Mouse (Mus musculus): ENCODE results near the gene Csrnp1. TPM values are rescaled to one million over a fixed set of nuclear protein-coding genes. Genes with fewer than 3 reads are reported as not detected.

Csrnp1 gene
- total and polyA plus RNA-seq, 3 experiments: 21.1 to 28.7 (median 21.6) TPM

DNA sequence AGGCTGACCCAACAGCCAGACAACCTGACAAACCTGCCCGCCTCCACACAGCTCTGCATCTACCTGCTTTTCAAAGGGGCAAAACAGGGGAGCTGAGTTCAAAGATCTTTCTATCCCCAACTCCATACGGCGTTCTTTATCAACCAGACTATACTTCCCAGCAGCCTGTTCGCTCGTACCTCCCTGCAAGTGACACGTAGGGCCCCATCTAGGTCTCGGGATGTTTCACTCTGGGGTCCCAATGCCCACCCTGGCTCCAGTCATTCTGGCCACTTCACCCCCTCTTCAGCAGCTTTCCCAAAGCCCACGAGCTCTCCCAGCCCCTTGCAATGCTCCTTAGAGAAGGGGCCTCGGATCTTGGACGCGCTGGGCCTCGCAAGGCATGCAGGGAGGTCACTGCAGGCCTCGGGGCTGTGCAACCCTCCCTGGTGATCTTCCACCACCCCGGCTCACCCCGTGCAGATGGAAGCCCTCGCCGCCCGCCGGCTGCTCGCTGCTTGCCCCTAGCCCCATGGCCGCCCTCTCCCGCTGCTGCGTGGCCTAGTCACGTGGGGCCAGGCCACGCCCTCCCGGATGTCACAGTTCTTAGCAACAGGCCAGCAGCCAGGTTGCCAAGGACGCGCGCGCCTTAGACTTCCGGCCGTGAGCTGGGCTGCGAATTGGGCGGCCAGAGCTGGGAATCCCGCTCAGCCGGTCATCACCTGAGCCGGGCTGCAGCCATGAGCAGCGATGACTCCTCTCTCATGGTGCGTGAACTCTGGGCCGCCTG is 47.3 kb downstream of the Csrnp1 start, which contains the start of the genes Gorasp1 and Ttc21a:
TSS of gene Gorasp1 (minus strand) at position 561 of the 769 bp plus-strand sequence.
TSS of gene Ttc21a (plus strand) at position 602 of the 769 bp plus-strand sequence.
- 2% methylated on average over 40 of the region's 40 CpGs for WGBS
- no peaks in the 10 kb centered on the region for H3K27me3 ChIP-seq (ENCODE audit: control insufficient read depth, insufficient read depth, low read length)
- H3K4me3 ChIP-seq: peak within 1 kb of the TSS; percentile 99
- no peaks in the 10 kb centered on the region for H3K36me3 ChIP-seq (ENCODE audit: control insufficient read depth, insufficient read depth, low read length)
- peak; percentile 94 to 98 for DNase-seq
- TF ChIP-seq POLR2A (IDR thresholded peaks at IDR 0.05; ENCODE audit: insufficient read depth, low read depth, low read length): peak; percentile 73
- TF ChIP-seq CTCF (IDR thresholded peaks at IDR 0.05): no peak
- TF ChIP-seq EP300 (IDR thresholded peaks at IDR 0.05; ENCODE audit: insufficient read depth, low read depth, low read length): no peak
- intact Hi-C loops (cut with DNase I): loop anchor here (1.0 kb wide), 1 partner anchor 43 kb away; the partner anchor contains the start of gene Wdr48
- H3K79me2 ChIP-seq (replicated peaks; ENCODE audit: control insufficient read depth, insufficient read depth, low read length): no peaks in the 10 kb centered on the region
- peaks cover 2% of the 10 kb centered on the region; the same call in 1 of the 2 replicates for H3K4me1 ChIP-seq (ENCODE audit: control insufficient read depth, insufficient read depth, low read length)
- peak within 1 kb of the TSS; percentile 70 for H3K9ac ChIP-seq (ENCODE audit: low read depth, low read length)
- peak within 1 kb of the TSS; percentile 84 for H3K27ac ChIP-seq

DNA sequence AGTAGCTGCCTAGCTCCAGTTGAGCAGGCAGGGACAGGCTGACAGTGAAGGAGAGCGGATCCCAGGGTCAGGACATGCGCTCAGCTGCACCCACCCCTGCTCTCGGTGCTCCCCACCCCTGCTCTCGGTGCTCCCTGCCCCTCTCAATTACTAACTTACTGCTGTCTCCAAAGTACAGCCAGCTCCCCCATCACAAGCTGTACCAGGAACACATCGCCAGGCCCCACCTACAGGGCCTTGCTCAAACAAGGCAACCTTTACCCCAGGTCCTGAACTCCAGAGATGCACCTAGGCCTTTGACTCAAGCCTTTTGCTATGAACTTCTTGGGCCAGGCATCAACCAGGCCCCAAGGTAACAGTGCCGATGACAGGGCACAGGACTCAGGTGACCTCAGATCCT is 50.8 kb downstream of the Csrnp1 start:
- 94% methylated on average over 6 of the region's 6 CpGs for WGBS
- TF ChIP-seq CTCF (IDR thresholded peaks at IDR 0.05) (no peak), POLR2A (IDR thresholded peaks at IDR 0.05; ENCODE audit: insufficient read depth, low read depth, low read length) (no peak), EP300 (IDR thresholded peaks at IDR 0.05; ENCODE audit: insufficient read depth, low read depth, low read length) (no peak)
- Histone ChIP-seq H3K27me3 (ENCODE audit: control insufficient read depth, insufficient read depth, low read length) (no peaks in the 10 kb centered on the region), H3K9ac (ENCODE audit: low read depth, low read length) (no peak overlapping the region), H3K4me3 (no peak overlapping the region), H3K27ac (no peak overlapping the region), H3K36me3 (ENCODE audit: control insufficient read depth, insufficient read depth, low read length) (no peaks in the 10 kb centered on the region), H3K79me2 (replicated peaks; ENCODE audit: control insufficient read depth, insufficient read depth, low read length) (no peaks in the 10 kb centered on the region), H3K4me1 (ENCODE audit: control insufficient read depth, insufficient read depth, low read length) (peaks cover 2% of the 10 kb centered on the region; the same call in 1 of the 2 replicates)
- intact Hi-C loops (cut with DNase I): no loop called here
- DNase-seq: no peak

DNA sequence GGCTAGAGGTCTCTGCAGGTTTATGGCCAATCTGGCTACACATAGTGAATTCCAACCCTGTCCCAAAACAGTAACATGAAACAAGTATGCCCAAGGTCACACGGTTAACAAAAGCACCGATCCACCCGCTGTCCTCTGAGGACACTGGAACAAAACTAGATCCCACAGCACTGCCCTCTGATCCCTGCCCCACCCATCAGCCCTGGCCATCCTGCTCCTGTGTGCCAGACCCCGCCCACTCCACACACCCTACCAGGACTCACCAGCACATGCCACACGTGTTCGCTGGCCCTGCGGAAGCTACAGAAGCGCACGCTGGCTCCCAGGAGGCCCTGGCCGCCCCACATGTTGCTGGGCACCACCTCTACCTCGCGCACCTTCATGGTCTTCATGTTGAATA is 52.1 kb downstream of the Csrnp1 start:
- Histone ChIP-seq H3K36me3 (ENCODE audit: control insufficient read depth, insufficient read depth, low read length) (no peaks in the 10 kb centered on the region), H3K27ac (no peak overlapping the region), H3K4me3 (no peak overlapping the region), H3K9ac (ENCODE audit: low read depth, low read length) (no peak overlapping the region), H3K79me2 (replicated peaks; ENCODE audit: control insufficient read depth, insufficient read depth, low read length) (no peaks in the 10 kb centered on the region), H3K4me1 (ENCODE audit: control insufficient read depth, insufficient read depth, low read length) (peaks cover 2% of the 10 kb centered on the region; the same call in 1 of the 2 replicates), H3K27me3 (ENCODE audit: control insufficient read depth, insufficient read depth, low read length) (no peaks in the 10 kb centered on the region)
- TF ChIP-seq POLR2A (IDR thresholded peaks at IDR 0.05; ENCODE audit: insufficient read depth, low read depth, low read length) (no peak), CTCF (IDR thresholded peaks at IDR 0.05) (no peak), EP300 (IDR thresholded peaks at IDR 0.05; ENCODE audit: insufficient read depth, low read depth, low read length) (no peak)
- WGBS: 69% methylated on average over 12 of the region's 12 CpGs
- DNase-seq: peak in 1 of 2 experiments; percentile 30
- intact Hi-C loops (cut with DNase I): no loop called here

DNA sequence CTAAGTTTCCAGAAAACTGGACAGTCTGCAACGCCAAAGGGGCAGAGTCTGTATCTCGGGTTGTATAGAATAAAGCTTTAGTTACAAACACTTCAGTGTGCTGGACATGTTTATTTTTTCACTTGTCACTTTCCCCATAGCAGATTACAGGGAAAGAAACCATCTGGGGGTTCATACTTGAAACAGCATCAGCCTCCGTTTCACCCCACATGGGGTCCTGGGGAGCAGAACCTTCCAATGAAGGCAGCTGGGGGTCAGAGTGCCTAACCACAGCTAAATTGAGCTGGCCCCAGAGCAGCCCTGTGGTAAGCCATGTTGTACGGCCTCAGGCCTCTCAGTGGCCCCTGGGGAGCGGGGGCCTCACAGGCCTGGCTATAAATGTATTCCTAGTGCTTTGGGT is 58.0 kb downstream of the Csrnp1 start:
- Histone ChIP-seq H3K4me3 (no peak overlapping the region), H3K9ac (ENCODE audit: low read depth, low read length) (no peak overlapping the region), H3K79me2 (replicated peaks; ENCODE audit: control insufficient read depth, insufficient read depth, low read length) (no peaks in the 10 kb centered on the region), H3K36me3 (ENCODE audit: control insufficient read depth, insufficient read depth, low read length) (no peaks in the 10 kb centered on the region), H3K4me1 (ENCODE audit: control insufficient read depth, insufficient read depth, low read length) (no peaks in the 10 kb centered on the region), H3K27me3 (ENCODE audit: control insufficient read depth, insufficient read depth, low read length) (no peaks in the 10 kb centered on the region), H3K27ac (no peak overlapping the region)
- intact Hi-C loops (cut with DNase I): no loop called here
- DNase-seq: no peak
- TF ChIP-seq EP300 (IDR thresholded peaks at IDR 0.05; ENCODE audit: insufficient read depth, low read depth, low read length) (no peak), CTCF (IDR thresholded peaks at IDR 0.05) (no peak), POLR2A (IDR thresholded peaks at IDR 0.05; ENCODE audit: insufficient read depth, low read depth, low read length) (no peak)
- 83% methylated on average over 5 of the region's 5 CpGs for WGBS

DNA sequence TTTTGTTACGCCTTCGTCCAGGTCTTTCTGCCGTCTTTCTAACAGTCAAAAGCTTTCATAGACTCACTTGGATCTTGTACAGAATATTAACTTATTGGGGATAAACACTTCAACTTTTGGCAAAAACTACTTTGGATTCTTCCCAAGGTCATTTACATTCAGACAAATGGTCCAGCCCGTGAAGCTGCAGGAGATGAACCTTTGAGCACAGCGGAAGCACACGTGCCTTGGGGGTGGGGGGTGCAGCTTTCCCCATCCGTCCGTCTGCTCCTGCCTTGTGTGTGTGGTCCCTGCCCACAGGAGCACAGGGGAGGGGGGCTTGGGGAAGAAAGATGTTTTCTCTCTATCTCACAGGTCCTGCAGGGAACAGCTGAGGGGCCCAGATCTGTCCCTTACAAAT is 58.7 kb downstream of the Csrnp1 start:
- no peaks in the 10 kb centered on the region for H3K36me3 ChIP-seq (ENCODE audit: control insufficient read depth, insufficient read depth, low read length)
- TF ChIP-seq EP300 (IDR thresholded peaks at IDR 0.05; ENCODE audit: insufficient read depth, low read depth, low read length) (no peak), POLR2A (IDR thresholded peaks at IDR 0.05; ENCODE audit: insufficient read depth, low read depth, low read length) (no peak), CTCF (IDR thresholded peaks at IDR 0.05) (no peak)
- H3K4me3 ChIP-seq: no peak overlapping the region
- no peaks in the 10 kb centered on the region for H3K4me1 ChIP-seq (ENCODE audit: control insufficient read depth, insufficient read depth, low read length)
- WGBS: 82% methylated on average over 8 of the region's 8 CpGs
- no peaks in the 10 kb centered on the region for H3K27me3 ChIP-seq (ENCODE audit: control insufficient read depth, insufficient read depth, low read length)
- intact Hi-C loops (cut with DNase I): no loop called here
- H3K79me2 ChIP-seq (replicated peaks; ENCODE audit: control insufficient read depth, insufficient read depth, low read length): no peaks in the 10 kb centered on the region
- no peak overlapping the region for H3K9ac ChIP-seq (ENCODE audit: low read depth, low read length)
- H3K27ac ChIP-seq: no peak overlapping the region
- DNase-seq: no peak

DNA sequence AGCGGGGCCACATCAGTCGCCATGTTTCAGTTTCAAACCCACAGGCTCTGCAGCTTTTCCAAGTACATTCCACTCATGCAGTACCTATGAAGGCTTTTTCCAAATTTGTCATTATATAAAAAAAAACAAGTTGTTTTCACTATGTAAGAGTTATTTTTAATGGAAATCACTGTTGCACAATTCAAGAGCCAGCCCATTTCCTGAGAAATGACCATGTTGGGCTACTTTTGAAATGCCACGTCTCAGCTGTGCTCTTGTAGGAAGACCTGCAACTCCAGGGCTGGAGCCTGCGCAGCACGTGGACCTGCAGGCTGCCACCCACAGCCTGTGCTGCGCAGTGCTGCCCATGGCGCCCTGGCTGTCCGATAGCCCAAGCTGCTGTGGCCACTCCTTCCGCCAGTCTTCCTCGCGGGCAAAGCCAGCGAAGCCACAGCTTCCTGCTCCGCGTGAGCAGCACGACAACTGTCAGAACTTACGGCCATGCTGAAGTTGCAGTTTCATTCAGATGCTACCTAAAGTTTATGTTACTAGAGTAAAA is 59.3 kb downstream of the Csrnp1 start:
- peak in 1 of 2 experiments; percentile 40 for DNase-seq
- H3K36me3 ChIP-seq (ENCODE audit: control insufficient read depth, insufficient read depth, low read length): no peaks in the 10 kb centered on the region
- H3K27ac ChIP-seq: no peak overlapping the region
- no peaks in the 10 kb centered on the region for H3K27me3 ChIP-seq (ENCODE audit: control insufficient read depth, insufficient read depth, low read length)
- intact Hi-C loops (cut with DNase I): no loop called here
- TF ChIP-seq POLR2A (IDR thresholded peaks at IDR 0.05; ENCODE audit: insufficient read depth, low read depth, low read length) (no peak), EP300 (IDR thresholded peaks at IDR 0.05; ENCODE audit: insufficient read depth, low read depth, low read length) (no peak), CTCF (IDR thresholded peaks at IDR 0.05) (no peak)
- WGBS: 88% methylated on average over 16 of the region's 16 CpGs
- H3K9ac ChIP-seq (ENCODE audit: low read depth, low read length): no peak overlapping the region
- H3K4me1 ChIP-seq (ENCODE audit: control insufficient read depth, insufficient read depth, low read length): no peaks in the 10 kb centered on the region
- H3K4me3 ChIP-seq: no peak overlapping the region
- no peaks in the 10 kb centered on the region for H3K79me2 ChIP-seq (replicated peaks; ENCODE audit: control insufficient read depth, insufficient read depth, low read length)
